In the genomic region with DNA sequence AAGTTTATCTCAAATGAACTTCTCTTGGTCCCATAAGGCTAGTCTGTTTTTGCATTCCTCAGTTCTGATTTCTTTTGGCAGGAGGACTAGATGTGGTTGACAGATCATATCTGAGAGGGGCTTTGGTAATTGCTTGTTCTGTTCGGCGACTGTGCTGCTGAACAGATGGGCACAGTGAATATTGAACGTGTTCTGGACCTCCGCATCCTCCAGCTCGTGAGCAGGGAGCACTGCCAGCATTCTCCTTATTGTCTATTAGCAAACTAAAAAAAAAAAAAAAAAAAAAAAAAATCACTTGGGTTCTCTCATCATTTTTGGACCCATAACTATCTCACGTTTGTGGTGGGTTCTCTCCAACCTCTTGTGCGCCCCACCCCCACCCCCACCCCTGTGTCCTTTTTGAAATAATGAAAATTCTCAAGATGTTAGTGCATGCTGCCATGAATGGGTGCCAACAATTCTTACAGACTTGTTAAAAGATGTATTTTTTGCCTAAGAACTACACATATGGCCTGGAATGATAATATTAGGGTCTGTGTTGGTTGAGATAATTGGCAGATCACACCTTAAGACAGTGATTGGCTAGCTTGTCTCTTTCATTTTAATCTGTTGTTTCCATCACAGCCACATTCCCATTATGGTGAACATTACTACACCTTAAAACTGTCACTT, we compare ENCODE assay signal across 16 mouse cellular contexts.
DNase-seq lines count a peak whose midpoint lies in the region; ATAC-seq and TF ChIP-seq lines count a peak whose summit lies in the region.
"Had no signal": no experiment of that assay in that cellular context is flagged by ENCODE, and none has a peak within 500 bp of the region (broad histone marks: within the 10 kb centered on the region; RNA-seq: fewer than 3 reads in every experiment).

No protein-coding gene starts in this region.

- no peaks in the 10 kb centered on the region for H3K27me3 ChIP-seq in midbrain, postnatal 0 days (ENCODE audit: insufficient read depth, low read length)
- H3K27me3 ChIP-seq in midbrain, embryonic 11.5 days (ENCODE audit: control insufficient read depth, insufficient read depth, low read length) = no peaks in the 10 kb centered on the region
- H3K27me3 ChIP-seq in intestine, embryonic 16.5 days (replicated peaks; ENCODE audit: control insufficient read depth, insufficient read depth, low read length) = no peaks in the 10 kb centered on the region
- H3K27me3 ChIP-seq: embryonic facial prominence, embryonic 13.5 days; limb, embryonic 15.5 days; lung, embryonic 15.5 days; megakaryocyte, embryonic 14.5 days had no signal

- H3K9ac ChIP-seq in midbrain, postnatal 0 days (replicated peaks; ENCODE audit: low read length, poor library complexity, severe bottlenecking) = no peak overlapping the region
- no peak overlapping the region for H3K9ac ChIP-seq in midbrain, embryonic 11.5 days (ENCODE audit: low read length)
- H3K9ac ChIP-seq in intestine, embryonic 16.5 days (ENCODE audit: low read depth, low read length) = no peak overlapping the region
- H3K9ac ChIP-seq: embryonic facial prominence, embryonic 13.5 days; limb, embryonic 15.5 days; lung, embryonic 15.5 days had no signal

- DNase-seq in cerebellum, adult 11-12 months = peak; percentile 21
- DNase-seq in cerebellum, adult 8-10 months = no peak
- DNase-seq in midbrain, postnatal 0 days (ENCODE audit: low spot score) = peak; percentile 67
- no peak for DNase-seq in midbrain, embryonic 11.5 days (ENCODE audit: low spot score, missing footprints)
- peak; percentile 55 to 73 for DNase-seq in layer of hippocampus, adult 8-10 months (ENCODE audit: low spot score in 2 of 2)
- DNase-seq in spleen, adult 12 weeks (ENCODE audit: low spot score) = no peak
- no peak for DNase-seq in kidney, adult 8-10 months
- DNase-seq: adrenal gland, adult 8-10 months; kidney, postnatal 36 days; spleen, adult 18-20 months had no signal

- no peaks in the 10 kb centered on the region for H3K36me3 ChIP-seq in midbrain, postnatal 0 days (ENCODE audit: insufficient read depth, low read length)
- no peaks in the 10 kb centered on the region for H3K36me3 ChIP-seq in midbrain, embryonic 11.5 days (ENCODE audit: control insufficient read depth, insufficient read depth, low read length)
- H3K36me3 ChIP-seq in intestine, embryonic 16.5 days (ENCODE audit: control insufficient read depth, insufficient read depth, low read length) = no peaks in the 10 kb centered on the region
- H3K36me3 ChIP-seq: embryonic facial prominence, embryonic 13.5 days; limb, embryonic 15.5 days; lung, embryonic 15.5 days had no signal

- no peak overlapping the region for H3K4me3 ChIP-seq in midbrain, postnatal 0 days (ENCODE audit: low read depth, low read length)
- H3K4me3 ChIP-seq in midbrain, embryonic 11.5 days (ENCODE audit: low read depth, low read length) = no peak overlapping the region
- no peak overlapping the region for H3K4me3 ChIP-seq in intestine, embryonic 16.5 days (ENCODE audit: low read length)
- H3K4me3 ChIP-seq: embryonic facial prominence, embryonic 13.5 days; limb, embryonic 15.5 days; lung, embryonic 15.5 days; megakaryocyte, embryonic 14.5 days; myocyte had no signal

- H3K27ac ChIP-seq in midbrain, postnatal 0 days (ENCODE audit: low read depth, low read length) = no peak overlapping the region
- H3K27ac ChIP-seq in midbrain, embryonic 11.5 days (ENCODE audit: low read depth, low read length) = no peak overlapping the region
- H3K27ac ChIP-seq in intestine, embryonic 16.5 days (ENCODE audit: low read length) = no peak overlapping the region
- H3K27ac ChIP-seq: embryonic facial prominence, embryonic 13.5 days; limb, embryonic 15.5 days; lung, embryonic 15.5 days had no signal

- no peak for TF ChIP-seq CTCF in midbrain, postnatal 0 days (IDR thresholded peaks at IDR 0.05)

- H3K4me1 ChIP-seq in midbrain, postnatal 0 days (ENCODE audit: insufficient read depth, low read length) = no peaks in the 10 kb centered on the region
- no peaks in the 10 kb centered on the region for H3K4me1 ChIP-seq in midbrain, embryonic 11.5 days (ENCODE audit: control insufficient read depth, insufficient read depth, low read length)
- H3K4me1 ChIP-seq in intestine, embryonic 16.5 days (ENCODE audit: control insufficient read depth, insufficient read depth, low read length) = no peaks in the 10 kb centered on the region
- H3K4me1 ChIP-seq: embryonic facial prominence, embryonic 13.5 days; limb, embryonic 15.5 days; lung, embryonic 15.5 days; megakaryocyte, embryonic 14.5 days had no signal

- no peak for ATAC-seq in midbrain, postnatal 0 days (ENCODE audit: low FRiP score)
- ATAC-seq in midbrain, embryonic 11.5 days (ENCODE audit: low FRiP score) = no peak
- no peak for ATAC-seq in intestine, embryonic 16.5 days

- no peak overlapping the region for H3K4me2 ChIP-seq in midbrain, postnatal 0 days (ENCODE audit: low read depth, low read length, poor library complexity, severe bottlenecking)
- H3K4me2 ChIP-seq in midbrain, embryonic 11.5 days = no peak overlapping the region
- H3K4me2 ChIP-seq in intestine, embryonic 16.5 days (ENCODE audit: low read depth, low read length) = no peak overlapping the region
- H3K4me2 ChIP-seq: embryonic facial prominence, embryonic 13.5 days; limb, embryonic 15.5 days; lung, embryonic 15.5 days had no signal

- WGBS in midbrain, postnatal 0 days = 71% methylated on average over 7 of the region's 7 CpGs
- WGBS in midbrain, embryonic 11.5 days = 85% methylated on average over 7 of the region's 7 CpGs
- WGBS in intestine, embryonic 16.5 days = 77% methylated on average over 7 of the region's 7 CpGs

- H3K9me3 ChIP-seq in midbrain, postnatal 0 days (ENCODE audit: low read length) = no peaks in the 10 kb centered on the region
- no peaks in the 10 kb centered on the region for H3K9me3 ChIP-seq in midbrain, embryonic 11.5 days (ENCODE audit: control insufficient read depth, low read length)
- H3K9me3 ChIP-seq in intestine, embryonic 16.5 days (ENCODE audit: control insufficient read depth, low read length) = no peaks in the 10 kb centered on the region
- H3K9me3 ChIP-seq: embryonic facial prominence, embryonic 13.5 days; limb, embryonic 15.5 days; lung, embryonic 15.5 days; megakaryocyte, embryonic 14.5 days had no signal

Comparison
In these comparisons a context has a peak if more than half of its experiments do, and no peak if none do; other contexts are left out.
1. DNase-seq: peak in cerebellum, adult 11-12 months (single experiment), midbrain, postnatal 0 days (single experiment) and layer of hippocampus, adult 8-10 months (2 of 2); none in cerebellum, adult 8-10 months (single experiment), midbrain, embryonic 11.5 days (single experiment), spleen, adult 12 weeks (single experiment) and kidney, adult 8-10 months (0 of 2).